Mouse (Mus musculus) megakaryocyte, embryonic 14.5 days (primary cell): ENCODE measurements at regions not wholly inside any gene's neighbourhood (a gene's known extent, or its start where the extent isn't known, plus 50 kb on each side); places are given as distances from the start of the nearest gene placed in this dataset.

ENCODE experiments used
- FLI1 ChIP-seq: IDR thresholded peaks from 2 replicates; pipeline ENCODE4 v1.6.1; 2012; ENCODE audit warnings: low read length, inconsistent platforms, mixed read lengths
- GATA1 ChIP-seq: IDR thresholded peaks from 3 replicates; pipeline ENCODE4 v1.6.1; 2012; ENCODE audit warnings: mixed read lengths, low read length, inconsistent platforms, borderline replicate concordance

GRCm38 (mm10) chr2:166316409-166316916 is 161.0 kb upstream of the Sulf2 start:
- no peak for TF ChIP-seq GATA1
- TF ChIP-seq FLI1, result no peak
